In genomic region chr8:8661759-8662138, GRCm38 (mm10) we compare ENCODE assay signal across 8 mouse cellular contexts. TPM values are rescaled to one million over a fixed set of nuclear protein-coding genes. Genes with fewer than 3 reads are reported as not detected.
DNase-seq lines count a peak whose midpoint lies in the region; ATAC-seq and TF ChIP-seq lines count a peak whose summit lies in the region.

No protein-coding gene starts in this region.

- intact Hi-C loops in gastrocnemius, adult 2 months (cut with DNase I): loop anchor here (5.0 kb wide), 2 partner anchors 331 to 434 kb away; no protein-coding TSS in a partner anchor

- H3K27me3 ChIP-seq in hindbrain, postnatal 0 days (ENCODE audit: insufficient read depth, low read length): no peaks in the 10 kb centered on the region

- peak overlapping the region; percentile 81 for H3K9ac ChIP-seq in hindbrain, postnatal 0 days (replicated peaks; ENCODE audit: low read length)

- TF ChIP-seq CTCF in gastrocnemius, adult 2 months (IDR thresholded peaks at IDR 0.05): peak; percentile 91
- peak; percentile 92 for TF ChIP-seq CTCF in hindbrain, postnatal 0 days (IDR thresholded peaks at IDR 0.05; ENCODE audit: low read depth)

- peak overlapping the region; percentile 89 for H3K4me2 ChIP-seq in hindbrain, postnatal 0 days (ENCODE audit: low read depth, low read length)

- peak overlapping the region; percentile 82 for H3K4me3 ChIP-seq in gastrocnemius, adult 2 months
- H3K4me3 ChIP-seq in hindbrain, postnatal 0 days (ENCODE audit: low read length): peak overlapping the region; percentile 89

- peaks cover 4% of the 10 kb centered on the region; the same call in 1 of the 2 replicates for H3K36me3 ChIP-seq in hindbrain, postnatal 0 days (ENCODE audit: insufficient read depth, low read length)

- under 1% methylated on average over 23 of the region's 23 CpGs for WGBS in hindbrain, postnatal 0 days

- peak; percentile 91 for DNase-seq in gastrocnemius, adult 2 months
- DNase-seq in hindbrain, postnatal 0 days (ENCODE audit: low spot score): peak; percentile 96
- peak; percentile 94 to 96 for DNase-seq in left cerebral cortex, adult 18-20 months (ENCODE audit: low spot score in 2 of 2)
- peak; percentile 89 to 92 for DNase-seq in lung, postnatal 4 days
- peak; percentile 93 for DNase-seq in retina, postnatal 1 day
- DNase-seq in thymus, postnatal 4 days: peak; percentile 95

- no peaks in the 10 kb centered on the region for H3K9me3 ChIP-seq in hindbrain, postnatal 0 days (ENCODE audit: low read length)

- H3K27ac ChIP-seq in gastrocnemius, adult 2 months: peak overlapping the region; percentile 89
- H3K27ac ChIP-seq in hindbrain, postnatal 0 days: peak overlapping the region; percentile 70

- ATAC-seq in activated CD4-positive, CD25-positive, alpha-beta regulatory T cell, adult 4 months: peak; percentile 40
- ATAC-seq in common myeloid progenitor, adult 5-6 weeks (replicated peaks; ENCODE audit: low read depth, poor library complexity, severe bottlenecking): peak; percentile 64
- ATAC-seq in hindbrain, postnatal 0 days: peak; percentile 28; the same call in 1 of the 2 replicates

- H3K4me1 ChIP-seq in hindbrain, postnatal 0 days (ENCODE audit: insufficient read depth, low read length): 0 out of 2 replicates have a peak, but pooled peaks cover 3% of the 10 kb centered on the region

RNA-seq across cellular contexts. Expression of gene Efnb2, which starts 0.7 kb away (rescaled TPM):
- polyA plus RNA-seq in activated CD4-positive, CD25-positive, alpha-beta regulatory T cell, adult 4 months (2017; shearing (Covaris generic)): under 1 TPM in 1 of 2 experiments, not detected in 1; 0.07 TPM
- 0.09 and 0.39 TPM in 2 replicates for total RNA-seq in common myeloid progenitor, adult 5-6 weeks (2017)
- 1 to 10 TPM; 5.7 to 6.6 TPM for total RNA-seq in gastrocnemius, adult 2 months (2021)
- 21.0 and 22.8 TPM in 2 replicates for total RNA-seq in hindbrain, postnatal 0 days (2014; rRNA removed)
- 9.6 and 10.7 TPM in 2 replicates for polyA plus RNA-seq in hindbrain, postnatal 0 days (2015; fragmentation: Nextera tagmentation; extraction: Ambion mirVana)
- 10 to 100 TPM; 60.1 to 64.2 TPM for total RNA-seq in left cerebral cortex, adult 18-20 months (2021)

RNA-seq across cellular contexts. Expression of gene Arglu1, which starts 28.6 kb away (rescaled TPM):
- polyA plus RNA-seq in activated CD4-positive, CD25-positive, alpha-beta regulatory T cell, adult 4 months (2017; shearing (Covaris generic)): 100 to 1,000 TPM; 117 to 186 TPM
- 128 and 137 TPM in 2 replicates for total RNA-seq in common myeloid progenitor, adult 5-6 weeks (2017)
- total RNA-seq in gastrocnemius, adult 2 months (2021): 10 to 100 TPM; 36.4 to 41.4 TPM
- 55.6 and 71.9 TPM in 2 replicates for total RNA-seq in hindbrain, postnatal 0 days (2014; rRNA removed)
- polyA plus RNA-seq in hindbrain, postnatal 0 days (2015; fragmentation: Nextera tagmentation; extraction: Ambion mirVana): 158 and 175 TPM in 2 replicates
- 10 to 100 TPM; 89.2 to 97.9 TPM for total RNA-seq in left cerebral cortex, adult 18-20 months (2021)

Comparison
In these comparisons a context has a peak if more than half of its experiments do, and no peak if none do; other contexts are left out.
1. Peak in every context shown above with its lines: DNase-seq, ATAC-seq, H3K4me3 ChIP-seq and H3K27ac ChIP-seq.